12 mouse cellular contexts compared by ENCODE assay signal in genomic region chr10:83618819-83619440, GRCm38 (mm10). TPM values are rescaled to one million over a fixed set of nuclear protein-coding genes. Genes with fewer than 3 reads are reported as not detected.
DNase-seq lines count a peak whose midpoint lies in the region; ATAC-seq and TF ChIP-seq lines count a peak whose summit lies in the region.
"Had no signal": no experiment of that assay in that cellular context is flagged by ENCODE, and none has a peak within 500 bp of the region (broad histone marks: within the 10 kb centered on the region; RNA-seq: fewer than 3 reads in every experiment).

No protein-coding gene starts in this region.

- no peak for TF ChIP-seq POLR2A in myocyte (IDR thresholded peaks at IDR 0.05; ENCODE audit: insufficient read length, low read depth)

- WGBS in forebrain, embryonic 11.5 days, result 89% methylated on average over 12 of the region's 12 CpGs
- WGBS in forebrain, embryonic 12.5 days, result 91% methylated on average over 12 of the region's 12 CpGs

- H3K4me2 ChIP-seq in forebrain, embryonic 11.5 days (ENCODE audit: low read depth, low read length, severe bottlenecking), result no peak overlapping the region
- no peak overlapping the region for H3K4me2 ChIP-seq in forebrain, embryonic 12.5 days
- no peak overlapping the region for H3K4me2 ChIP-seq in myocyte (ENCODE audit: low read depth)
- H3K4me2 ChIP-seq: neural tube, embryonic 13.5 days had no signal

- H3K36me3 ChIP-seq in forebrain, embryonic 11.5 days (ENCODE audit: control insufficient read depth, insufficient read depth, low read length), result no peaks in the 10 kb centered on the region
- peaks cover 25% of the 10 kb centered on the region for H3K36me3 ChIP-seq in forebrain, embryonic 12.5 days (replicated peaks)
- no peaks in the 10 kb centered on the region for H3K36me3 ChIP-seq in myocyte (ENCODE audit: control insufficient read depth, insufficient read depth)

- no peak overlapping the region for H3ac ChIP-seq in myocyte (ENCODE audit: control insufficient read depth, insufficient read length)

- no peak overlapping the region for H3K4me3 ChIP-seq in forebrain, embryonic 11.5 days (ENCODE audit: low read depth, low read length)
- H3K4me3 ChIP-seq in forebrain, embryonic 12.5 days (replicated peaks), result no peak overlapping the region
- no peak overlapping the region for H3K4me3 ChIP-seq in myocyte
- H3K4me3 ChIP-seq: neural tube, embryonic 13.5 days had no signal

- H3K27me3 ChIP-seq in forebrain, embryonic 11.5 days (ENCODE audit: control insufficient read depth, insufficient read depth, low read length), result no peaks in the 10 kb centered on the region
- H3K27me3 ChIP-seq in forebrain, embryonic 12.5 days, result no peaks in the 10 kb centered on the region
- H3K27me3 ChIP-seq in myocyte (ENCODE audit: control insufficient read depth, insufficient read depth, insufficient read length), result no peaks in the 10 kb centered on the region
- H3K27me3 ChIP-seq: neural tube, embryonic 13.5 days had no signal

- no peaks in the 10 kb centered on the region for H3K4me1 ChIP-seq in forebrain, embryonic 11.5 days (replicated peaks; ENCODE audit: control insufficient read depth, insufficient read depth, low read length)
- no peaks in the 10 kb centered on the region for H3K4me1 ChIP-seq in forebrain, embryonic 12.5 days

- H3K9ac ChIP-seq in forebrain, embryonic 11.5 days (ENCODE audit: low read length), result no peak overlapping the region
- H3K9ac ChIP-seq in forebrain, embryonic 12.5 days, result no peak overlapping the region
- H3K9ac ChIP-seq: neural tube, embryonic 13.5 days had no signal

- no peak overlapping the region for H3K27ac ChIP-seq in forebrain, embryonic 11.5 days (ENCODE audit: low read depth, low read length)
- H3K27ac ChIP-seq in forebrain, embryonic 12.5 days, result no peak overlapping the region
- H3K27ac ChIP-seq: neural tube, embryonic 13.5 days had no signal

- H3K79me2 ChIP-seq in myocyte (ENCODE audit: control insufficient read depth, insufficient read depth), result no peaks in the 10 kb centered on the region

- peak; percentile 26 for DNase-seq in forebrain, embryonic 11.5 days (ENCODE audit: low spot score)
- peak; percentile 37 for DNase-seq in layer of hippocampus, adult 9-11 months
- DNase-seq in layer of hippocampus, postnatal 10 days (ENCODE audit: low spot score in 2 of 2), result no peak
- peak; percentile 84 to 87 for DNase-seq in cerebellum, postnatal 25 days
- DNase-seq in urinary bladder, postnatal 4 days (ENCODE audit: low spot score in 2 of 2), result no peak
- DNase-seq in left cerebral cortex, adult 11 months (ENCODE audit: low spot score), result no peak
- DNase-seq: adrenal gland, postnatal 25 days; spleen, adult 18-20 months; thymus, postnatal 25 days had no signal

- ATAC-seq in forebrain, embryonic 11.5 days (replicated peaks; ENCODE audit: low FRiP score), result no peak
- ATAC-seq in forebrain, embryonic 12.5 days (ENCODE audit: low FRiP score), result no peak

- H3K9me3 ChIP-seq in forebrain, embryonic 11.5 days (ENCODE audit: control insufficient read depth, low read length), result no peaks in the 10 kb centered on the region
- H3K9me3 ChIP-seq in forebrain, embryonic 12.5 days, result no peaks in the 10 kb centered on the region
- H3K9me3 ChIP-seq: neural tube, embryonic 13.5 days had no signal

TF ChIP-seq in myocyte, 11 proteins besides CTCF, POLR2A, EP300 and RAD21:
- no peak for TF ChIP-seq TCF12 (IDR thresholded peaks at IDR 0.05; ENCODE audit: insufficient read depth, poor library complexity, severe bottlenecking)
- no peak for TF ChIP-seq E2F4 (IDR thresholded peaks at IDR 0.05; ENCODE audit: insufficient read depth)
- TF ChIP-seq MAX (IDR thresholded peaks at IDR 0.05; ENCODE audit: low read depth), result no peak
- TF ChIP-seq POLR2AphosphoS2 (IDR thresholded peaks at IDR 0.05; ENCODE audit: insufficient read length, low read depth), result peak; percentile 23
- TF ChIP-seq SRF (IDR thresholded peaks at IDR 0.05; ENCODE audit: control insufficient read depth, insufficient read length, low read depth), result no peak
- TF ChIP-seq MYOG (IDR thresholded peaks at IDR 0.05; ENCODE audit: control insufficient read depth in 1 of 3, insufficient read depth in 1 of 3, insufficient read length in 2 of 3, low read depth in 2 of 3), result peak in 1 of 3 experiments; percentile 57
- no peak for TF ChIP-seq TCF3 (IDR thresholded peaks at IDR 0.05; ENCODE audit: insufficient read length, low read depth)
- TF ChIP-seq USF1 (IDR thresholded peaks at IDR 0.05; ENCODE audit: low read depth), result no peak
- no peak for TF ChIP-seq REST (IDR thresholded peaks at IDR 0.05; ENCODE audit: insufficient read depth, insufficient read length)
- no peak for TF ChIP-seq CEBPB (IDR thresholded peaks at IDR 0.05; ENCODE audit: insufficient read depth, poor library complexity, severe bottlenecking)
- TF ChIP-seq MYOD1 (IDR thresholded peaks at IDR 0.05; ENCODE audit: control insufficient read depth in 1 of 3, insufficient read length in 2 of 3, low read depth in 2 of 3), result peak in 2 of 3 experiments; percentile 49 to 66
TF ChIP-seq in myocyte: peak in this region for 3.

RNA-seq across cellular contexts. Expression of gene Appl2, which starts 29.6 kb away (rescaled TPM):
- polyA plus RNA-seq in forebrain, embryonic 11.5 days (2014; fragmentation: Nextera tagmentation; extraction: Ambion mirVana), result 41.1 and 42.0 TPM in 2 replicates
- 41.4 and 47.6 TPM in 2 replicates for polyA plus RNA-seq in forebrain, embryonic 12.5 days (2016; fragmentation: Nextera tagmentation; extraction: Ambion mirVana)
- total RNA-seq in layer of hippocampus, postnatal 10 days (2021), result 10 to 100 TPM; 52.4 to 54.2 TPM
- 11.6 TPM for polyA plus RNA-seq in myocyte (2012; fragmentation: generic; extraction: Trizol)

Comparison
In these comparisons a context has a peak if more than half of its experiments do, and no peak if none do; other contexts are left out.
1. DNase-seq: peak in forebrain, embryonic 11.5 days (single experiment), layer of hippocampus, adult 9-11 months (single experiment) and cerebellum, postnatal 25 days (2 of 2); none in layer of hippocampus, postnatal 10 days (0 of 2), urinary bladder, postnatal 4 days (0 of 2) and left cerebral cortex, adult 11 months (single experiment).